8 mouse cellular contexts compared by ENCODE assay signal in genomic region chr5:116031190-116031577, GRCm38 (mm10). TPM values are rescaled to one million over a fixed set of nuclear protein-coding genes. Genes with fewer than 3 reads are reported as not detected.
DNase-seq lines count a peak whose midpoint lies in the region; ATAC-seq and TF ChIP-seq lines count a peak whose summit lies in the region.

No protein-coding gene starts in this region.

- no peaks in the 10 kb centered on the region for H3K9me3 ChIP-seq in kidney, embryonic 14.5 days (ENCODE audit: control insufficient read depth, low read length)
- no peaks in the 10 kb centered on the region for H3K9me3 ChIP-seq in liver, embryonic 13.5 days (replicated peaks)
- H3K9me3 ChIP-seq in neural tube, embryonic 12.5 days, result no peaks in the 10 kb centered on the region

- H3K4me3 ChIP-seq in left cerebral cortex, adult 2 months, result no peak overlapping the region
- no peak overlapping the region for H3K4me3 ChIP-seq in kidney, embryonic 14.5 days (ENCODE audit: low read length)
- H3K4me3 ChIP-seq in liver, embryonic 13.5 days (replicated peaks), result 0 out of 2 replicates have a peak overlapping the region, but pooled peaks have one; percentile 16
- H3K4me3 ChIP-seq in neural tube, embryonic 12.5 days, result no peak overlapping the region

- no peak overlapping the region for H3K9ac ChIP-seq in kidney, embryonic 14.5 days (ENCODE audit: low read depth, low read length)
- no peak overlapping the region for H3K9ac ChIP-seq in liver, embryonic 13.5 days
- H3K9ac ChIP-seq in neural tube, embryonic 12.5 days, result 0 out of 2 replicates have a peak overlapping the region, but pooled peaks have one; percentile 6

- 3% methylated on average over 14 of the region's 14 CpGs for WGBS in kidney, embryonic 14.5 days
- WGBS in liver, embryonic 13.5 days (ENCODE audit: insufficient replicate concordance), result 1% methylated on average over 14 of the region's 14 CpGs
- WGBS in neural tube, embryonic 12.5 days, result 5% methylated on average over 14 of the region's 14 CpGs

- H3K36me3 ChIP-seq in kidney, embryonic 14.5 days (ENCODE audit: control insufficient read depth, insufficient read depth, low read length), result no peaks in the 10 kb centered on the region
- no peaks in the 10 kb centered on the region for H3K36me3 ChIP-seq in liver, embryonic 13.5 days
- no peaks in the 10 kb centered on the region for H3K36me3 ChIP-seq in neural tube, embryonic 12.5 days

- DNase-seq in left cerebral cortex, adult 2 months (ENCODE audit: extremely low spot score in 1 of 2, low spot score in 2 of 2), result peak; percentile 62 to 78
- DNase-seq in left cerebral cortex, adult 8-10 months (ENCODE audit: low spot score in 2 of 2), result no peak
- DNase-seq in embryo, embryonic 10 days (ENCODE audit: low spot score), result peak; percentile 84
- DNase-seq in heart, adult 18-20 months, result peak; percentile 62 to 78
- DNase-seq in liver, embryonic 13.5 days, result no peak
- DNase-seq in testis, postnatal 10 days (ENCODE audit: low spot score), result peak; percentile 83

- TF ChIP-seq CTCF in left cerebral cortex, adult 2 months (IDR thresholded peaks at IDR 0.05), result peak; percentile 83

- ATAC-seq in kidney, embryonic 14.5 days (ENCODE audit: low FRiP score, low TSS enrichment), result no peak
- ATAC-seq in liver, embryonic 13.5 days (ENCODE audit: low read depth), result no peak
- ATAC-seq in neural tube, embryonic 12.5 days (ENCODE audit: low FRiP score, low read depth), result no peak

- H3K27ac ChIP-seq in left cerebral cortex, adult 2 months, result no peak overlapping the region
- no peak overlapping the region for H3K27ac ChIP-seq in kidney, embryonic 14.5 days (ENCODE audit: low read depth, low read length)
- H3K27ac ChIP-seq in liver, embryonic 13.5 days, result no peak overlapping the region
- no peak overlapping the region for H3K27ac ChIP-seq in neural tube, embryonic 12.5 days

- peaks cover 4% of the 10 kb centered on the region; the same call in 1 of the 2 replicates for H3K4me1 ChIP-seq in kidney, embryonic 14.5 days (ENCODE audit: control insufficient read depth, insufficient read depth, low read length)
- H3K4me1 ChIP-seq in liver, embryonic 13.5 days (replicated peaks), result peaks cover 51% of the 10 kb centered on the region
- H3K4me1 ChIP-seq in neural tube, embryonic 12.5 days, result peaks cover 4% of the 10 kb centered on the region

- intact Hi-C loops in left cerebral cortex, adult 2 months (cut with DNase I), result loop anchor here (5.0 to 10.0 kb wide), 3 partner anchors 81 to 1066 kb away; no protein-coding TSS in a partner anchor

- H3K4me2 ChIP-seq in kidney, embryonic 14.5 days (replicated peaks; ENCODE audit: low read depth, low read length), result peak overlapping the region; percentile 36; the same call in 1 of the 2 replicates
- H3K4me2 ChIP-seq in liver, embryonic 13.5 days, result peak overlapping the region; percentile 55
- peak overlapping the region; percentile 47 for H3K4me2 ChIP-seq in neural tube, embryonic 12.5 days (replicated peaks)

- H3K27me3 ChIP-seq in kidney, embryonic 14.5 days (ENCODE audit: control insufficient read depth, insufficient read depth, low read length), result no peaks in the 10 kb centered on the region; the same call in 1 of the 2 replicates
- 0 out of 2 replicates have a peak, but pooled peaks cover 3% of the 10 kb centered on the region for H3K27me3 ChIP-seq in liver, embryonic 13.5 days
- H3K27me3 ChIP-seq in neural tube, embryonic 12.5 days (replicated peaks), result 0 out of 2 replicates have a peak, but pooled peaks cover 4% of the 10 kb centered on the region

RNA-seq across cellular contexts. Expression of gene Prkab1, which starts 6.9 kb away (rescaled TPM):
- 10 to 100 TPM; 24.1 to 29.5 TPM for total RNA-seq in left cerebral cortex, adult 2 months (2021)
- total RNA-seq in left cerebral cortex, adult 8-10 months (2022), result 10 to 100 TPM; 23.8 to 31.5 (median 28.7) TPM
- 10 to 100 TPM; 48.7 to 59.5 TPM for total RNA-seq in heart, adult 18-20 months (2021)
- polyA plus RNA-seq in kidney, embryonic 14.5 days (2014; fragmentation: Nextera tagmentation; extraction: Ambion mirVana), result 60.9 and 85.5 TPM in 2 replicates
- polyA plus RNA-seq in liver, embryonic 13.5 days (2015; fragmentation: Nextera tagmentation; extraction: Ambion mirVana), result 76.1 and 81.9 TPM in 2 replicates
- 57.5 and 62.2 TPM in 2 replicates for polyA plus RNA-seq in neural tube, embryonic 12.5 days (2016; fragmentation: Nextera tagmentation; extraction: Ambion mirVana)

RNA-seq across cellular contexts. Expression of gene Tmem233, which starts 51.9 kb away (rescaled TPM):
- not detected for total RNA-seq in left cerebral cortex, adult 2 months (2021)
- total RNA-seq in left cerebral cortex, adult 8-10 months (2022), result under 1 TPM in 1 of 4 experiments, not detected in 3; 0.18 TPM
- total RNA-seq in heart, adult 18-20 months (2021), result not detected
- not detected in 2 replicates for polyA plus RNA-seq in kidney, embryonic 14.5 days (2014; fragmentation: Nextera tagmentation; extraction: Ambion mirVana)
- not detected in 2 replicates for polyA plus RNA-seq in liver, embryonic 13.5 days (2015; fragmentation: Nextera tagmentation; extraction: Ambion mirVana)
- not detected in 2 replicates for polyA plus RNA-seq in neural tube, embryonic 12.5 days (2016; fragmentation: Nextera tagmentation; extraction: Ambion mirVana)

Comparison
In these comparisons a context has a peak if more than half of its experiments do, and no peak if none do; other contexts are left out.
1. DNase-seq: peak in left cerebral cortex, adult 2 months (2 of 2), embryo, embryonic 10 days (single experiment), heart, adult 18-20 months (2 of 2) and testis, postnatal 10 days (single experiment); none in left cerebral cortex, adult 8-10 months (0 of 2) and liver, embryonic 13.5 days (single experiment).
2. Peak in every context shown above with its lines, with median percentiles within 50 percentile points of each other: H3K4me2 ChIP-seq.